Mouse (Mus musculus) kidney, embryonic 14.5 days (tissue): ENCODE measurements at regions not wholly inside any gene's neighbourhood (a gene's known extent, or its start where the extent isn't known, plus 50 kb on each side); places are given as distances from the start of the nearest gene placed in this dataset.

ENCODE experiments used
- ATAC-seq: fragments of 200-750 bp; cut with Nextera tagmentation; 2 replicates; pipeline ENCODE4 v1.8.0; 2017; ENCODE audit warnings: moderate number of reproducible peaks, mild to moderate bottlenecking, moderate TSS enrichment, moderate library complexity; ENCODE audit not compliant: low FRiP score, low TSS enrichment
- H3K27ac ChIP-seq: fragments of 300-500 bp; sonication (generic); 2 replicates; pipeline ENCODE4 v1.5.1; 2014; ENCODE audit warnings: low read depth, mild to moderate bottlenecking, low read length, moderate library complexity, mixed read lengths
- H3K27me3 ChIP-seq: fragments of 300-500 bp; sonication (generic); 2 replicates; pipeline ENCODE4 v1.6.1; 2014; ENCODE audit warnings: mild to moderate bottlenecking, low read length; ENCODE audit not compliant: control insufficient read depth, insufficient read depth
- H3K36me3 ChIP-seq: fragments of 300-500 bp; sonication (generic); 2 replicates; pipeline ENCODE4 v1.6.1; 2014; ENCODE audit warnings: low read length, mixed read lengths; ENCODE audit not compliant: control insufficient read depth, insufficient read depth
- H3K4me1 ChIP-seq: fragments of 300-500 bp; sonication (generic); 2 replicates; pipeline ENCODE4 v1.6.1; 2014; ENCODE audit warnings: low read length, mixed read lengths; ENCODE audit not compliant: control insufficient read depth, insufficient read depth
- H3K4me2 ChIP-seq: fragments of 300-500 bp; sonication (generic); replicated peaks from 2 replicates; pipeline ENCODE4 v1.6.1; 2014; ENCODE audit warnings: low read depth, mild to moderate bottlenecking, low read length
- H3K4me3 ChIP-seq: fragments of 300-500 bp; sonication (generic); 2 replicates; pipeline ENCODE4 v1.5.1; 2014; ENCODE audit warnings: mild to moderate bottlenecking, low read length
- H3K9ac ChIP-seq: fragments of 300-500 bp; sonication (generic); 2 replicates; pipeline ENCODE4 v1.6.1; 2014; ENCODE audit warnings: low read depth, mild to moderate bottlenecking, low read length, moderate library complexity
- H3K9me3 ChIP-seq: fragments of 300-500 bp; sonication (generic); 2 replicates; pipeline ENCODE4 v1.6.1; 2016; ENCODE audit warnings: low read length; ENCODE audit not compliant: control insufficient read depth
- WGBS: fragments of 180-500 bp; shearing (Covaris S2); extraction: QIAGEN DNeasy Blood & Tissue Kit; methylation state at CpG from one replicate; pipeline ENCODE4 v1.1.7; 2014; 5-methylcytosine and 5-hydroxymethylcytosine counted together

GRCm38 (mm10) chr14:80528419-80529028 lies 544.6 kb downstream of the Olfm4 start:
- H3K27me3 ChIP-seq = no peaks in the 10 kb centered on the region
- H3K9ac ChIP-seq = no peak overlapping the region
- no peak overlapping the region for H3K27ac ChIP-seq
- H3K4me3 ChIP-seq = no peak overlapping the region
- no peak for ATAC-seq
- no peaks in the 10 kb centered on the region for H3K36me3 ChIP-seq
- H3K4me1 ChIP-seq = no peaks in the 10 kb centered on the region
- no peaks in the 10 kb centered on the region for H3K9me3 ChIP-seq
- H3K4me2 ChIP-seq = no peak overlapping the region
- WGBS = 84% methylated on average over 9 of the region's 9 CpGs

- no peak overlapping the region for H3K27ac ChIP-seq
- H3K9me3 ChIP-seq = no peaks in the 10 kb centered on the region
- no peaks in the 10 kb centered on the region for H3K27me3 ChIP-seq
- no peak overlapping the region for H3K4me3 ChIP-seq
- 60% methylated on average over 7 of the region's 7 CpGs for WGBS
- H3K4me2 ChIP-seq = no peak overlapping the region
- no peak overlapping the region for H3K9ac ChIP-seq
- H3K4me1 ChIP-seq = no peaks in the 10 kb centered on the region
- ATAC-seq = no peak
- H3K36me3 ChIP-seq = no peaks in the 10 kb centered on the region
Observed at GRCm38 (mm10) chr14:80536044-80536745, 552.3 kb downstream of the Olfm4 start.

- Histone ChIP-seq H3K27ac (no peak overlapping the region), H3K4me1 (no peaks in the 10 kb centered on the region), H3K9me3 (no peaks in the 10 kb centered on the region), H3K36me3 (no peaks in the 10 kb centered on the region), H3K9ac (no peak overlapping the region), H3K4me2 (no peak overlapping the region), H3K27me3 (no peaks in the 10 kb centered on the region), H3K4me3 (no peak overlapping the region)
- WGBS = 81% methylated on average over 11 of the region's 11 CpGs
- no peak for ATAC-seq
Observed at GRCm38 (mm10) chr14:80559950-80560349, 576.1 kb downstream of the Olfm4 start.
